Mouse (Mus musculus) macrophage (primary cell): ENCODE measurements around the gene Btbd35f1. TPM values are rescaled to one million over a fixed set of nuclear protein-coding genes. Genes with fewer than 3 reads are reported as not detected.
"Not testable (repeated sequence)": the region's sequence is repeated elsewhere in the genome, so short reads cannot be mapped to it uniquely, and the experiment has no call there.

Source experiments
- H3K27ac ChIP-seq: fragments of 350-480 bp; formaldehyde crosslinking; 2 replicates; pipeline ENCODE4 v1.9.0; 2021
- H3K36me3 ChIP-seq: fragments of 350-480 bp; formaldehyde crosslinking; 2 replicates; pipeline ENCODE4 v1.9.0; 2021; ENCODE audit errors: inconsistent target
- H3K4me3 ChIP-seq: fragments of 350-480 bp; formaldehyde crosslinking; 2 replicates; pipeline ENCODE4 v1.9.0; 2021; ENCODE audit errors: inconsistent target
- H3K79me2 ChIP-seq: fragments of 350-480 bp; formaldehyde crosslinking; 2 replicates; pipeline ENCODE4 v1.9.0; 2021; ENCODE audit errors: inconsistent target
- WGBS: methylation state at CpG from one replicate; pipeline ENCODE4 v1.1.7; 2026; ENCODE audit warnings: inconsistent platforms; ENCODE audit not compliant: missing documents; 5-methylcytosine and 5-hydroxymethylcytosine counted together
- polyA plus RNA-seq: library from polyadenylated mRNA; stranded (reverse); fragments of 250-400 nt; gene quantifications from 3 replicates; pipeline ENCODE4 v1.2.4, GENCODE M21; 2018; ENCODE audit warnings: inconsistent platforms
- total RNA-seq, 78 experiments: library from RNA; depleted of rRNA; stranded (reverse); fragments of 250-400 nt; gene quantifications; 1 replicate in 9 of 78; 2 replicates in 24 of 78; 3 replicates in 43 of 78; 4 replicates in 2 of 78; pipeline ENCODE4 v1.2.4; 2018; ENCODE audit warnings: inconsistent platforms in 56 of 78

Gene Btbd35f1
- total RNA-seq (2018; cell fraction: chromatin; rRNA removed) = not detected
- not detected for total RNA-seq (2018; cell fraction: cytosol; rRNA removed)
- total RNA-seq (2018; cell fraction: nucleus; rRNA removed) = not detected
- not detected in 3 replicates for polyA plus RNA-seq

DNA sequence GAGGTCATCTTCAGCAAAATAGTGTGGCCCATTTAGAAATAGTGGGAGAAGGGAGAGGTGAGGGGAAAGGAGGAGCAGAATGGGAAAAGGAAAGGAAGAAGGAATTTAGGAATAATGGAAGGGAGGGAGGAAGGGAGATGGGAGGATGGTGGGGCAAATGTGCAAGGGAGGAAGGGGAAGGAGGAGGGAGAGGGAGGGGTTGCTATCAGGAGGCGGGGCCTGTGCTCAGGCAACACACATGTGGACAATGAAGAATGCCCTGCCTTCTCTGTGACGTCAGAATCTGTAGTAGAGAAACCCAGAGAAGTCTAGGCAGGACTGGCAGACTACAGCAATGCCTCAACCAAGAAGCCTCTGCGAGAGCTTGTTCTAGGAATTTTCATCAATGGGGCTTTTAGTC, at the start of gene Btbd35f1:
Gene Btbd35f1 (plus strand): TSS at position 301 of the 400 bp plus-strand sequence.
- H3K36me3 ChIP-seq, H3K79me2 ChIP-seq: not testable (repeated sequence)
- WGBS = no CpG with 5 or more reads among the region's 3 CpGs

DNA sequence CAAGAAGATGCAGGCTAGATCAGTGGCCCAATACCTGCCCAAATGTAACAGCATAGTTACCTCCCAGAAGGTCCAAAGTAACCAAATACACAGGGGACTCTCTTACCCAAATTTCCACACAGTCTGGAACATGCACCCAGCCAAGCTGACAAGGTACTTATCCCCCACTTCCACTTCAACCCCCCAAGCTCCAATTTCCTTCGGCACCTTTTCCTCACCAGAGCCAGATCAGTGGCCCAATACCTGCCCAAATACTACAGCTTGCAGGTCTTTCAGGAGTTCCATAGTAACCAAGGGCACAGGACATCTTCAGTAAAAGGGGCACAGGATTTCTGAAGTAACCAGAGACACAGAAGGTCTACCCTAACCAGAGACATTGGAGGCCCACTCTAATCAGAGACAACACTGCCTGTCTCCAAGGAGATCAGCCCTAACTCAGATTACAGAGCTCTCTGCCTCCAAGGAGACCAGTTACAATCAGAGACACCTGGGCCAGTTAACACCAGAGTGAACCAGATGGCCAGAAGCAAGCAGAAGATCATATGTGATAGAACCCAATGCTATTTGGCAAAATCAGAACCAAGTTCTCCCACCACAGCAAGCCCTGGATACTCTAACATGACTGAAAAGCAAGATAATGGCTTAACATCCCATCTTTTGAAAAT, 31.2 kb downstream of the Btbd35f1 start:
- not testable (repeated sequence) for H3K27ac ChIP-seq, H3K36me3 ChIP-seq, H3K79me2 ChIP-seq, H3K4me3 ChIP-seq
- 80% methylated on average over 1 of the region's 1 CpGs for WGBS

More for the DNA sequence above, at the start of gene Btbd35f1:
- not testable (repeated sequence) for H3K27ac ChIP-seq, H3K4me3 ChIP-seq

DNA sequence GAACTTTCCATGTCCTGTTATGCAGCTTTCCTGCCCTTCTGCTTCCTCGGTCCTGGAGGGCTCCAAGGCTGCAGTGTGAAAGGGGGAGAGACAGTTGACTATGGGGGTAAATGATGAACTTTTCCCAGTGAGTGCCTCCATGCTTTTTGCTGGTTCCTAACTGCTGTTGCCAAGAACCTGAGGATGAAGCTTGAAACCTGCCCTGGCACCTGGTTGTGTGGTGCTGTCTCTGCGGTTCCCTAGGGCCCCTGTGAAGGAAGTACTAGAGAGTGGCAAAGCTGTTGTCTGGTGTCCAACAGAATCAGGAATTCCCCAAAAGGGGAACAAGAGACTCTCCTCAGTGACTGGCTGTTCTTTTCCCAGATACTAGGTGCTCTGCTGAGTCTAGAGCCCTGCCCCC, 41.2 kb downstream of the Btbd35f1 start:
- not testable (repeated sequence) for H3K4me3 ChIP-seq, H3K79me2 ChIP-seq, H3K27ac ChIP-seq, H3K36me3 ChIP-seq
- WGBS = 78% methylated on average over 1 of the region's 2 CpGs

DNA sequence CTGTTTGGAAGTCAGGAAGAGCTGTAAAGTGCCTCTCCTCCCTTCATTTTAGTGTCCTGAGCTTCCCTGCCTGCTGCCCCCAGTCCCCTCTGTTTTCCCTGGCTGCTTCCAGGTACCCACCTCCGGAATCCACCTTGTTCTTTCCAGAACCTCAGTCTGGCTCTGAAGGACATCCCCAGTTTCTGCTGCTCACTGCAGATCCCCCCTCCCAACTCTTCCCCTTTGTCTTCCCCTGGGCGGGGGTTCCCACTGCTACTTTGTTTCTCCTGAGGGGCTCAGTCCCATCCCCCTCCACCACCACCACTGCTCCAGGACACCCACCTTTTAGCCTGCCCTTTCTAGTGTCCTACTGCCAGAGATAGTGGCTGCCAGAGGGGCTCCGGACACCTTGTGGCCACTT, 41.6 kb downstream of the Btbd35f1 start:
- H3K36me3 ChIP-seq, H3K4me3 ChIP-seq, H3K79me2 ChIP-seq, H3K27ac ChIP-seq: not testable (repeated sequence)
- WGBS = 93% methylated on average over 2 of the region's 3 CpGs

Other genes starting within 250 kb of the Btbd35f1 start
- not detected in 3 replicates for gene Gm5926, start 90.7 kb downstream of the Btbd35f1 start, polyA plus RNA-seq
- not detected in 3 replicates for gene Btbd35f21, start 166.1 kb downstream of the Btbd35f1 start, polyA plus RNA-seq